8 mouse cellular contexts compared by ENCODE assay signal in genomic region chr2:158324531-158325190, GRCm38 (mm10). TPM values are rescaled to one million over a fixed set of nuclear protein-coding genes. Genes with fewer than 3 reads are reported as not detected.
DNase-seq lines count a peak whose midpoint lies in the region; ATAC-seq and TF ChIP-seq lines count a peak whose summit lies in the region.

No protein-coding gene starts in this region.

- peak; percentile 67; the same call in 1 of the 2 replicates for ATAC-seq in heart, postnatal 0 days (ENCODE audit: insufficient read depth, low read depth)
- ATAC-seq in forebrain, embryonic 13.5 days = peak; percentile 82
- ATAC-seq in CD4-positive, CD25-positive, alpha-beta regulatory T cell, adult 4 months = no peak

- intact Hi-C loops in heart, postnatal 36 days (cut with DNase I) = no loop called here
- intact Hi-C loops in left cerebral cortex, postnatal 25 days (cut with DNase I) = no loop called here

- peak; percentile 51 for DNase-seq in heart, postnatal 0 days (ENCODE audit: low spot score)
- DNase-seq in heart, postnatal 36 days = no peak
- DNase-seq in brain, adult 2 months (ENCODE audit: low read depth, low spot score) = peak; percentile 54
- DNase-seq in left cerebral cortex, postnatal 25 days (ENCODE audit: low spot score in 2 of 2) = peak; percentile 26 to 57
- DNase-seq in c-Kit-positive CD71-positive TER-119-positive erythroid progenitor cells, embryonic 14.5 days (ENCODE audit: low spot score) = no peak
- no peak for DNase-seq in thymus, postnatal 4 days

- TF ChIP-seq CTCF in heart, postnatal 0 days (IDR thresholded peaks at IDR 0.05; ENCODE audit: low read depth) = no peak

- no peaks in the 10 kb centered on the region for H3K27me3 ChIP-seq in heart, postnatal 0 days (ENCODE audit: control insufficient read depth, insufficient read depth, low read length)
- H3K27me3 ChIP-seq in forebrain, embryonic 13.5 days = no peaks in the 10 kb centered on the region

- no peak overlapping the region for H3K4me2 ChIP-seq in heart, postnatal 0 days (ENCODE audit: low read depth, low read length)
- H3K4me2 ChIP-seq in forebrain, embryonic 13.5 days = no peak overlapping the region

- no peak overlapping the region for H3K9ac ChIP-seq in heart, postnatal 0 days (replicated peaks; ENCODE audit: low read depth, low read length)
- H3K9ac ChIP-seq in forebrain, embryonic 13.5 days = no peak overlapping the region

- WGBS in heart, postnatal 0 days = 60% methylated on average over 10 of the region's 10 CpGs
- WGBS in forebrain, embryonic 13.5 days = 66% methylated on average over 10 of the region's 10 CpGs

- H3K4me3 ChIP-seq in heart, postnatal 0 days (ENCODE audit: low read depth, low read length) = no peak overlapping the region
- H3K4me3 ChIP-seq in forebrain, embryonic 13.5 days = no peak overlapping the region

- no peak for TF ChIP-seq EP300 in heart, postnatal 0 days (IDR thresholded peaks at IDR 0.05; ENCODE audit: low read depth)

- no peak overlapping the region for H3K27ac ChIP-seq in heart, postnatal 0 days (ENCODE audit: low read depth)
- no peak overlapping the region for H3K27ac ChIP-seq in forebrain, embryonic 13.5 days

- H3K36me3 ChIP-seq in heart, postnatal 0 days (replicated peaks; ENCODE audit: control insufficient read depth, insufficient read depth, low read length) = no peaks in the 10 kb centered on the region
- H3K36me3 ChIP-seq in forebrain, embryonic 13.5 days (ENCODE audit: poor library complexity, severe bottlenecking) = no peaks in the 10 kb centered on the region

- no peaks in the 10 kb centered on the region for H3K9me3 ChIP-seq in heart, postnatal 0 days (replicated peaks; ENCODE audit: control insufficient read depth, low read length)
- H3K9me3 ChIP-seq in forebrain, embryonic 13.5 days (replicated peaks) = no peaks in the 10 kb centered on the region

- no peaks in the 10 kb centered on the region for H3K4me1 ChIP-seq in heart, postnatal 0 days (ENCODE audit: control insufficient read depth, insufficient read depth)
- no peaks in the 10 kb centered on the region for H3K4me1 ChIP-seq in forebrain, embryonic 13.5 days

RNA-seq across cellular contexts. Expression of gene Lbp, which starts 18.4 kb away (rescaled TPM):
- total RNA-seq in heart, postnatal 0 days (2014; rRNA removed; ENCODE audit: low replicate concordance) = 14.0 and 22.4 TPM in 2 replicates
- polyA plus RNA-seq in heart, postnatal 0 days (2015; fragmentation: Nextera tagmentation; extraction: Ambion mirVana) = 12.8 and 15.6 TPM in 2 replicates
- total RNA-seq in heart, postnatal 36 days (2021) = 1 to 10 TPM; 6.8 to 7.2 TPM
- 0.53 and 0.92 TPM in 2 replicates for polyA plus RNA-seq in forebrain, embryonic 13.5 days (2015; fragmentation: Nextera tagmentation; extraction: Ambion mirVana)
- total RNA-seq in left cerebral cortex, postnatal 25 days (2021) = 1 to 10 TPM; 1.6 to 2.7 TPM
- polyA plus RNA-seq in CD4-positive, CD25-positive, alpha-beta regulatory T cell, adult 4 months (2017; shearing (Covaris generic)) = 1 to 10 TPM in 1 of 2 experiments, not detected in 1; 1.3 TPM

RNA-seq across cellular contexts. Expression of gene Snhg11, which starts 50.8 kb away (rescaled TPM):
- total RNA-seq in heart, postnatal 0 days (2014; rRNA removed; ENCODE audit: low replicate concordance) = 0.58 and 0.76 TPM in 2 replicates
- polyA plus RNA-seq in heart, postnatal 0 days (2015; fragmentation: Nextera tagmentation; extraction: Ambion mirVana) = 0.18 and 0.71 TPM in 2 replicates
- not detected for total RNA-seq in heart, postnatal 36 days (2021)
- 56.7 and 73.0 TPM in 2 replicates for polyA plus RNA-seq in forebrain, embryonic 13.5 days (2015; fragmentation: Nextera tagmentation; extraction: Ambion mirVana)
- total RNA-seq in left cerebral cortex, postnatal 25 days (2021) = 100 to 1,000 TPM; 540 to 648 TPM
- polyA plus RNA-seq in CD4-positive, CD25-positive, alpha-beta regulatory T cell, adult 4 months (2017; shearing (Covaris generic)) = under 1 TPM in 1 of 2 experiments, not detected in 1; 0.09 TPM

Comparison
In these comparisons a context has a peak if more than half of its experiments do, and no peak if none do; other contexts are left out.
1. DNase-seq: peak in heart, postnatal 0 days (single experiment), brain, adult 2 months (single experiment) and left cerebral cortex, postnatal 25 days (2 of 2); none in heart, postnatal 36 days (0 of 2), c-Kit-positive CD71-positive TER-119-positive erythroid progenitor cells, embryonic 14.5 days (single experiment) and thymus, postnatal 4 days (single experiment).
2. RNA of gene Snhg11, which starts 50.8 kb away (total RNA-seq): 540 to 648 TPM in left cerebral cortex, postnatal 25 days; 0.58 to 0.76 TPM in heart, postnatal 0 days and not detected in heart, postnatal 36 days; every median in the first group is over 100 times any median in the second.